Mouse (Mus musculus): ENCODE data around the gene Shb. TPM values are rescaled to one million over a fixed set of nuclear protein-coding genes. Genes with fewer than 3 reads are reported as not detected.

Shb gene
- polyA plus RNA-seq, 1 experiment = 6.5 TPM

DNA sequence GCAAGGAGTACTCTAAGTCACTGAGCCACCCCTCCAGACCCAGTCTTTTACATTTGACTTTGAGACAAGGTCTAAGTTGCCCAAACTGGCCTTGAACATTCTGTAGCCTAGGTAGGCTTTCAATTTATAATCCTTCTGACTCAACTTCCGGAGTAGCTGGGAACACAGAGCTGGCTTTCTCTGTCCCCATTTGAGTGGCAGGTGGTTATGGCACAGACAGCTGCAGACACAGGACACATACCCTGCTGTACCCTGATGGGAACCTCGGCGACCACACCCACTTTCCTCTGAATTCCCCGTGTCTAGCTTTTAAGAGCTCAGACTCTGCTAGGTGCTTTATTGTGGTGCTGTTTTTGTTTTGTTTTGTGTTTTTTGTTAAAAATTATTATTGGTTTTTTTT is 7.7 kb downstream of the Shb start:
- H3K27ac ChIP-seq (ENCODE audit: control insufficient read depth, insufficient read depth, low read depth, low read length, poor library complexity) = no peak overlapping the region
- H3K4me1 ChIP-seq (ENCODE audit: control insufficient read depth, insufficient read depth, low read length) = no peaks in the 10 kb centered on the region; the same call in 1 of the 2 replicates
- no peak overlapping the region for H3K4me3 ChIP-seq (replicated peaks; ENCODE audit: control insufficient read depth, low read depth, low read length)
- 75% methylated on average over 4 of the region's 4 CpGs for WGBS
- no peak for TF ChIP-seq CTCF (IDR thresholded peaks at IDR 0.05; ENCODE audit: control insufficient read depth, insufficient read depth, low read length)
- no peak for TF ChIP-seq POLR2A (IDR thresholded peaks at IDR 0.05; ENCODE audit: borderline replicate concordance, control insufficient read depth, low read depth, low read length)

DNA sequence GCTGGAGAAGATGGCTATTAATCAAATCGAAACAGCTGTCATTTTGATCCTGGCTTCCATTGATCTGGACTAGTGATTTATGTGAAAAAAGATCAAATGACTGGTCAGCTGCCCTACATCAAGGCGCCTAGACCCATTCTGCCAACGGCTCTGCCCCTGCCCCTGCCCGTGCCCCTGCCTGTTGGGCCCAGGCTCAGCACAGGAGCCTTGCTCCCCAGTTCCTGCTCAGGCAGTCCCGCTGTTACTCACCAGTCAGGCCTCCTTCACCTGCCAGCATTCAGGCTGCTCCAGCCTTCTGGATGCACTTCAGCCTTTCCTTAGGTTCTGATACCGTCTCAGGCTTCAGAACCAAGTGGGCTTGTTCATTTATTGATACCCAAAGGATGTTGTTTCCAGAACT is 8.9 kb downstream of the Shb start:
- 92% methylated on average over 6 of the region's 6 CpGs for WGBS

DNA sequence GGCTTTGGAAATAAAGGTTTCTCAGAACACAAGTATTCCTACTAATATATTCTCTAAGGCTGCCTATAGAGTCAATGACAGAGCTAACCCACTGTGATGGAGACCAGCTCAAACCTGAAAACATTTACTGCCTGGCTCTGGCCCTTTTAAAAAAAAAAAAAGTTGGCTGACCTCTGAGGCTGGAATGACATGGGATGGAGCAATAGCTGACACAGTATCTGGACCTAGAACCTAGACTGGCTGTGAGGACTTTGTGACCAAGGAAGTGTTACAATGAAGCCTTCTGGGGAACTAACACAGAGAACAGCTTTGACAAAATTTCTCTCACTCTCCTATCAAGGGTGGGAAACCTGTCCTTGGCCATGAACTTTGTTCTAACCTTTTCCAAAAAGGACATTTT is 9.3 kb downstream of the Shb start:
- H3K27ac ChIP-seq (ENCODE audit: control insufficient read depth, insufficient read depth, low read depth, low read length, poor library complexity) = no peak overlapping the region
- H3K4me3 ChIP-seq (replicated peaks; ENCODE audit: control insufficient read depth, low read depth, low read length) = no peak overlapping the region
- TF ChIP-seq POLR2A (IDR thresholded peaks at IDR 0.05; ENCODE audit: borderline replicate concordance, control insufficient read depth, low read depth, low read length) = no peak
- no peak for TF ChIP-seq CTCF (IDR thresholded peaks at IDR 0.05; ENCODE audit: control insufficient read depth, insufficient read depth, low read length)
- H3K4me1 ChIP-seq (ENCODE audit: control insufficient read depth, insufficient read depth, low read length) = no peaks in the 10 kb centered on the region; the same call in 1 of the 2 replicates

More for the DNA sequence above, 8.9 kb downstream of the Shb start:
- Histone ChIP-seq H3K27ac (ENCODE audit: control insufficient read depth, insufficient read depth, low read depth, low read length, poor library complexity) (no peak overlapping the region), H3K4me3 (replicated peaks; ENCODE audit: control insufficient read depth, low read depth, low read length) (no peak overlapping the region), H3K4me1 (ENCODE audit: control insufficient read depth, insufficient read depth, low read length) (no peaks in the 10 kb centered on the region; the same call in 1 of the 2 replicates)
- TF ChIP-seq CTCF (IDR thresholded peaks at IDR 0.05; ENCODE audit: control insufficient read depth, insufficient read depth, low read length) = no peak
- TF ChIP-seq POLR2A (IDR thresholded peaks at IDR 0.05; ENCODE audit: borderline replicate concordance, control insufficient read depth, low read depth, low read length) = no peak

DNA sequence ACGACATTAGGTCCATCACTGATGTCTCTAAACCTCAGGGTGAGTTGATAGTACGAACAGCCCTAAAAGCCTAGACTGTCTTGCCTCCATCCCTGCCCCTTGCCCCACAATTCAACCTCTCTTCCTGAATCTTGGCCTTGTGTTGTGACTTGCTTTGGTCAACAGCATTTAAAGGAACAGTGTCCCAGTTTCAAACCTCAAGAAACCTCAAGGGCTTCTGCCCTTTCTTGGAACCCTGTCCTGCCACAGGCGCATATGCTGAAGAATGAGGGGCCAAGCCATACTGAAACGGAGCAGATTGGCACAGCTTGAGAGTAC is 9.7 kb downstream of the Shb start:
- no peaks in the 10 kb centered on the region; the same call in 1 of the 2 replicates for H3K4me1 ChIP-seq (ENCODE audit: control insufficient read depth, insufficient read depth, low read length)
- 84% methylated on average over 4 of the region's 4 CpGs for WGBS
- TF ChIP-seq CTCF (IDR thresholded peaks at IDR 0.05; ENCODE audit: control insufficient read depth, insufficient read depth, low read length) (no peak), POLR2A (IDR thresholded peaks at IDR 0.05; ENCODE audit: borderline replicate concordance, control insufficient read depth, low read depth, low read length) (no peak)
- no peak overlapping the region for H3K27ac ChIP-seq (ENCODE audit: control insufficient read depth, insufficient read depth, low read depth, low read length, poor library complexity)
- H3K4me3 ChIP-seq (replicated peaks; ENCODE audit: control insufficient read depth, low read depth, low read length) = no peak overlapping the region

DNA sequence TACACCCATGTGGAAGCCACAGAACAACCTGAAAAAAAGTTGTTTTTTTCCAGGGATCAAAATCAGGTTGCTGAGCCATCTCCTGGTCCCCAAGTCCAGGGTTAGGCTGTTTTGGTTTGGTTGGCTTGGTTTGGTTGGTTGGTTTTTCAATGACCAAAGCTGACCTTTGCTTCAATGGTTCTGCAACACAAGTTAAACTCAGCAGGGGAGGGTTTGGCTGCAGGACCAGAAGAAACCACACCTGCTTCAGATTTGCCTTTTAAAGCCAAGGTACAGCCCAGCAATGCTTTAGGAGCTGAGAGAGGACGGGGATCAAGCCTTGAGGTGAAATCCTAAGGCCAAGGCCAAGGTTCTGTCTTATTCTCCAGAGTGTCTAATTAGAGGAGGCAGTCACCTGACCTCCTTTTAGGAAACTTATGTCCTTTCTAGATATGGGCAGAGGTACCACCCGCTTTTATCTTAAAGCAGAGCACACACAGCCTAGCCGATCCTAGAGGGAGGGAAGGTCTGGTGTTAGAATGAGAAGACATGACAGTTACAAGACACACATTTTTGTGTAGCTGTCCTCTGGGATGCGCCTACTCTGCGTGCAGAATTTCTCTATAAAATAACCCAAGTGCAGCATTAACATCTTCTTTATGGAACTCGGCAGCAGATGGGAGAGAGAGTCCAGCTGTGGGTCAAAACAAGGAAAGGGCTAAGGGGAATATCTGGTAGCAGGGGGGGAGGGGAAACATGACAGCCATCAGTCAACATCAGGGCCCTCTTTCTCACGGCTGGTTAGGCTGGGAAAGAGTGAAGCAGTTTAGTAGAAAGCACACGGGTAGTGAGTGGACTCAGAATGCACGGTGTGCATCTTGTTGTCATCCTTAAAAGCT is 10.3 kb downstream of the Shb start:
- H3K4me3 ChIP-seq (replicated peaks; ENCODE audit: control insufficient read depth, low read depth, low read length) = no peak overlapping the region
- 64% methylated on average over 9 of the region's 9 CpGs for WGBS
- TF ChIP-seq CTCF (IDR thresholded peaks at IDR 0.05; ENCODE audit: control insufficient read depth, insufficient read depth, low read length) = no peak
- TF ChIP-seq POLR2A (IDR thresholded peaks at IDR 0.05; ENCODE audit: borderline replicate concordance, control insufficient read depth, low read depth, low read length) = no peak
- no peaks in the 10 kb centered on the region; the same call in 1 of the 2 replicates for H3K4me1 ChIP-seq (ENCODE audit: control insufficient read depth, insufficient read depth, low read length)
- H3K27ac ChIP-seq (ENCODE audit: control insufficient read depth, insufficient read depth, low read depth, low read length, poor library complexity) = no peak overlapping the region; the same call in 1 of the 2 replicates

DNA sequence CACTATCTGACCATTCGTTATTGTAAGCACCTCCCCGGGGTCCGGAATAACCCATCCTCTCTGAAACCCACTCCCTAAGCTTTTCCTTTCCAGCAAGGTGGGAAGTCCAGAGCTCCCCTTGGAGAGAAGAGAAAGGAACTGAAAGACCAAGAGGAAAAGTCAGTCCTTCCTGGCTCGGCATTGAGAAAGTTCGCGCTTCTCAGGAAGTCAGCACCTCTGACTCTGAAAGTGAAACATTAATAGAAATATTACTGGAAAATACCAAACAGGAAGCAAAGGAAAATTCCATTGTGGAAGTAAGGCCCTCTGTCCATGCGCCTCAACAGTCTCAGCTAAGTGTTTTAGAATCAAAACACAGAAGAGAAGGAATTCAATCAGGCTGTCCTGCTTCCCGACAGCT is 11.9 kb downstream of the Shb start:
- WGBS = 9% methylated on average over 8 of the region's 8 CpGs
- no peak overlapping the region for H3K27ac ChIP-seq (ENCODE audit: control insufficient read depth, insufficient read depth, low read depth, low read length, poor library complexity)
- H3K4me1 ChIP-seq (ENCODE audit: control insufficient read depth, insufficient read depth, low read length) = no peaks in the 10 kb centered on the region; the same call in 1 of the 2 replicates
- H3K4me3 ChIP-seq (replicated peaks; ENCODE audit: control insufficient read depth, low read depth, low read length) = no peak overlapping the region
- TF ChIP-seq CTCF (IDR thresholded peaks at IDR 0.05; ENCODE audit: control insufficient read depth, insufficient read depth, low read length) (no peak), POLR2A (IDR thresholded peaks at IDR 0.05; ENCODE audit: borderline replicate concordance, control insufficient read depth, low read depth, low read length) (no peak)

DNA sequence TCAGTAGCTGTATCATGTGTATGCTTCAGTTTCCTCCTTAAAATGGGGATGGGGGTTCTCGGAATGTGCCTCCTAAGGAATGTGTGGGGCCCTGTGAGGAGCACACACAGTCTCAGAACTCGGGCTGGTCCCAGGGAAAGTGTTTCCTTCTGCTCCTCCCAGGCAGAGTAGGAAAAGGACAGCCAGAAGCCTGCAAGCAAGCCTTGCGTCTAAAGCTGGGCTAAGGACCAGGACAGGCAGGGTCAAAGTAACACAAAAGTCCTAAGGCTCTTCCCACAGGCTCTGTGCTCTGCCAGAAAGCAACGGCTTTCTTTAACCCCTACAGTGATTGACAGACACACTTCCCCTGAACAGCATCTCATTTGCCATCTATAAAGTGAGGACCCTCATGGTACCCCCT is 14.9 kb downstream of the Shb start:
- WGBS = 78% methylated on average over 4 of the region's 4 CpGs
- H3K27ac ChIP-seq (ENCODE audit: control insufficient read depth, insufficient read depth, low read depth, low read length, poor library complexity) = no peak overlapping the region
- H3K4me3 ChIP-seq (replicated peaks; ENCODE audit: control insufficient read depth, low read depth, low read length) = no peak overlapping the region
- no peak for TF ChIP-seq CTCF (IDR thresholded peaks at IDR 0.05; ENCODE audit: control insufficient read depth, insufficient read depth, low read length)
- TF ChIP-seq POLR2A (IDR thresholded peaks at IDR 0.05; ENCODE audit: borderline replicate concordance, control insufficient read depth, low read depth, low read length) = no peak
- peaks cover 5% of the 10 kb centered on the region for H3K4me1 ChIP-seq (ENCODE audit: control insufficient read depth, insufficient read depth, low read length)

DNA sequence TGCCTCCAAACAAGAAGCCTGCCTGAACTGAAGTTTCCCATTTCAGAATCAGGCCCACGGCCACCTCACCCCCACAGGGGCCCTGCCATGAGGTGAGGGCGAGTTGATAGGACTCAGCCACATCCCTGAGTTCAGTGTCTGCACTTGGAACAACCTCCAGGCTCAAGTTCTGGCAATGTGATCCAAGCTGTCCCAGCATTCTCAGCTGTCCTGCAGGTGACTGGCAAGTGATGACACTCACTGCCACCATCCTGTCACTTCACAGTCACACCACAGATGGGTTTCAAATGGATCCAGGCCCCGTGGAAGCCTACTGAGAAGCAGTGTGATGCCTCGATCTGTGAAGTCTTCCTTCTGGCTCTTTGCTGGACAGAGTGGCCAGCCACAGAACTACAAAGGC is 16.4 kb downstream of the Shb start:
- Histone ChIP-seq H3K27ac (ENCODE audit: control insufficient read depth, insufficient read depth, low read depth, low read length, poor library complexity) (no peak overlapping the region), H3K4me1 (ENCODE audit: control insufficient read depth, insufficient read depth, low read length) (peaks cover 5% of the 10 kb centered on the region), H3K4me3 (replicated peaks; ENCODE audit: control insufficient read depth, low read depth, low read length) (no peak overlapping the region)
- WGBS = 59% methylated on average over 4 of the region's 4 CpGs
- TF ChIP-seq POLR2A (IDR thresholded peaks at IDR 0.05; ENCODE audit: borderline replicate concordance, control insufficient read depth, low read depth, low read length) = no peak
- no peak for TF ChIP-seq CTCF (IDR thresholded peaks at IDR 0.05; ENCODE audit: control insufficient read depth, insufficient read depth, low read length)

Measured in bone marrow, adult 2 months (tissue).